ENCODE assay signal across 21 mouse cellular contexts in the genomic region with DNA sequence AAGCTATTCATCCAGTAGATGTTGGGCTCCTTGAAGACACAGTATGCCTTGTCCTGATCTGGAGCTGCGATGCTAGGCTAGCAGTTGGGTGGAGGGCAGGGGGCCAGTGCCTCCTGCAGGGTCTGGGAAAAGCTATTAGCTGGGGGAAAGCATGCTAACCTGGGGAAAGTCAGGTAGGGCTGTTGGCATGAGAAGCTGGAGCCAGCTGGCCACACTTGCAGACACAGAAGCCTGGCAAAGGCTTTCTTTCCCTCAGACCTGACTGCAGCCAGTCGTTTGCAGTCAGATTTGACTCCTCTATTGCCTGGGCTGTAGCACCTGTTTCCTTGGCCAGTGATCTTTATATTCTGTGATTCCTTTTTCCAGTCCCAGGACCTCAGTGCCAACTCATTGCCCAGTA. TPM values are rescaled to one million over a fixed set of nuclear protein-coding genes. Genes with fewer than 3 reads are reported as not detected.
"Had no signal": no experiment of that assay in that cellular context is flagged by ENCODE, and none has a peak within 500 bp of the region (broad histone marks: within the 10 kb centered on the region; RNA-seq: fewer than 3 reads in every experiment).

No protein-coding gene starts in this region.

- H3K9ac ChIP-seq: limb, embryonic 12.5 days; liver, embryonic 14.5 days; midbrain, embryonic 12.5 days had no signal

- H3K36me3 ChIP-seq: limb, embryonic 12.5 days; midbrain, embryonic 12.5 days had no signal

- H3K4me3 ChIP-seq: left cerebral cortex, adult 2 months; limb, embryonic 12.5 days; midbrain, embryonic 12.5 days had no signal

- H3K4me2 ChIP-seq: limb, embryonic 12.5 days; midbrain, embryonic 12.5 days had no signal

- H3K9me3 ChIP-seq: limb, embryonic 12.5 days; midbrain, embryonic 12.5 days had no signal

- H3K4me1 ChIP-seq: limb, embryonic 12.5 days; midbrain, embryonic 12.5 days had no signal

- ATAC-seq: midbrain, embryonic 16.5 days had no signal

- H3K27ac ChIP-seq: left cerebral cortex, adult 2 months; limb, embryonic 12.5 days; liver, embryonic 14.5 days; midbrain, embryonic 12.5 days had no signal

- DNase-seq: kidney, postnatal 10 days; kidney, postnatal 4 days; liver; lung, adult 18-20 months; right cerebral cortex, adult 18-20 months; right cerebral cortex, postnatal 25 days; thymus, postnatal 36 days had no signal

RNA-seq across cellular contexts. Expression of a gene that starts 11.3 kb away (rescaled TPM):
- total RNA-seq: layer of hippocampus, adult 8-10 months; layer of hippocampus, postnatal 14 days; left cerebral cortex, adult 2 months; left cerebral cortex, postnatal 14 days; megakaryocyte-erythroid progenitor cell, adult 5-6 weeks had no signal
- polyA plus RNA-seq: limb, embryonic 12.5 days; liver, embryonic 14.5 days; lung, embryonic 16.5 days; midbrain, embryonic 12.5 days; midbrain, embryonic 16.5 days; neural tube, embryonic 14.5 days; small intestine, adult 2 months; stomach, embryonic 16.5 days; thymus, postnatal 0 days had no signal

RNA-seq across cellular contexts. Expression of a gene that starts 15.3 kb away (rescaled TPM):
- total RNA-seq: layer of hippocampus, adult 8-10 months; layer of hippocampus, postnatal 14 days; left cerebral cortex, adult 2 months; left cerebral cortex, postnatal 14 days; megakaryocyte-erythroid progenitor cell, adult 5-6 weeks had no signal
- polyA plus RNA-seq: limb, embryonic 12.5 days; liver, embryonic 14.5 days; lung, embryonic 16.5 days; midbrain, embryonic 12.5 days; neural tube, embryonic 14.5 days; small intestine, adult 2 months; stomach, embryonic 16.5 days had no signal

RNA-seq across cellular contexts. Expression of a gene that starts 40.6 kb away (rescaled TPM):
- total RNA-seq: layer of hippocampus, adult 8-10 months; layer of hippocampus, postnatal 14 days; left cerebral cortex, adult 2 months; left cerebral cortex, postnatal 14 days; megakaryocyte-erythroid progenitor cell, adult 5-6 weeks had no signal
- polyA plus RNA-seq: limb, embryonic 12.5 days; liver, embryonic 14.5 days; lung, embryonic 16.5 days; midbrain, embryonic 12.5 days; midbrain, embryonic 16.5 days; neural tube, embryonic 14.5 days; small intestine, adult 2 months; stomach, embryonic 16.5 days; thymus, postnatal 0 days had no signal

RNA-seq across cellular contexts. Expression of a gene that starts 58.4 kb away (rescaled TPM):
- total RNA-seq: layer of hippocampus, adult 8-10 months; layer of hippocampus, postnatal 14 days; left cerebral cortex, adult 2 months; left cerebral cortex, postnatal 14 days; megakaryocyte-erythroid progenitor cell, adult 5-6 weeks had no signal
- polyA plus RNA-seq: limb, embryonic 12.5 days; liver, embryonic 14.5 days; lung, embryonic 16.5 days; midbrain, embryonic 12.5 days; midbrain, embryonic 16.5 days; neural tube, embryonic 14.5 days; small intestine, adult 2 months; stomach, embryonic 16.5 days had no signal
